Mouse (Mus musculus) limb, embryonic 14.5 days (tissue): ENCODE measurements around the gene Cdh5. TPM values are rescaled to one million over a fixed set of nuclear protein-coding genes. Genes with fewer than 3 reads are reported as not detected.

ENCODE experiments used
- ATAC-seq: fragments of 200-750 bp; cut with Nextera tagmentation; 2 replicates; pipeline ENCODE4 v1.8.0; 2017; ENCODE audit warnings: low read depth, moderate number of reproducible peaks, moderate TSS enrichment; ENCODE audit not compliant: low FRiP score
- DNase-seq: peaks from one replicate; pipeline ENCODE4 v3.0.0-alpha.2; 2015; ENCODE audit warnings: low spot score
- H3K27ac ChIP-seq: fragments of 300-500 bp; sonication (generic); replicated peaks from 2 replicates; pipeline ENCODE4 v1.5.1; 2014; ENCODE audit warnings: low read depth, mild to moderate bottlenecking, low read length, moderate library complexity, mixed read lengths
- H3K27me3 ChIP-seq: fragments of 300-500 bp; sonication (generic); 2 replicates; pipeline ENCODE4 v1.6.1; 2014; ENCODE audit warnings: low read length, mixed read lengths; ENCODE audit not compliant: control insufficient read depth, insufficient read depth
- H3K36me3 ChIP-seq: fragments of 300-500 bp; sonication (generic); 2 replicates; pipeline ENCODE4 v1.6.1; 2014; ENCODE audit warnings: mild to moderate bottlenecking, low read length, moderate library complexity, mixed read lengths; ENCODE audit not compliant: control insufficient read depth, insufficient read depth
- H3K4me1 ChIP-seq: fragments of 300-500 bp; sonication (generic); 2 replicates; pipeline ENCODE4 v1.6.1; 2014; ENCODE audit warnings: antibody characterized with exemption, low read length, mixed read lengths; ENCODE audit not compliant: control insufficient read depth, insufficient read depth
- H3K4me2 ChIP-seq: fragments of 300-500 bp; sonication (generic); replicated peaks from 2 replicates; pipeline ENCODE4 v1.6.1; 2014; ENCODE audit warnings: low read depth, mild to moderate bottlenecking, low read length, moderate library complexity; ENCODE audit not compliant: severe bottlenecking
- H3K4me3 ChIP-seq: fragments of 300-500 bp; sonication (generic); replicated peaks from 2 replicates; pipeline ENCODE4 v1.5.1; 2014; ENCODE audit warnings: low read length
- H3K9ac ChIP-seq: fragments of 300-500 bp; sonication (generic); 2 replicates; pipeline ENCODE4 v1.6.1; 2014; ENCODE audit warnings: mild to moderate bottlenecking, low read depth, low read length, moderate library complexity; ENCODE audit not compliant: severe bottlenecking
- H3K9me3 ChIP-seq: fragments of 300-500 bp; sonication (generic); 2 replicates; pipeline ENCODE4 v1.6.1; 2016; ENCODE audit warnings: low read length; ENCODE audit not compliant: control insufficient read depth
- POLR2A ChIP-seq: fragments of 200-500 bp; IDR thresholded peaks from 2 replicates; pipeline ENCODE4 v1.8.0; 2012; ENCODE audit warnings: inconsistent platforms, mild to moderate bottlenecking, moderate library complexity, borderline replicate concordance; ENCODE audit not compliant: insufficient read depth, insufficient read length; ENCODE audit errors: extremely low read depth
- WGBS: fragments of 180-500 bp; shearing (Covaris S2); extraction: QIAGEN DNeasy Blood & Tissue Kit; methylation state at CpG from one replicate; pipeline ENCODE4 v1.1.7; 2014; 5-methylcytosine and 5-hydroxymethylcytosine counted together
- polyA plus RNA-seq, 2 experiments: library from polyadenylated mRNA; depleted of rRNA in 1 of 2; stranded (reverse) in 1 of 2; unstranded in 1 of 2; fragments of >200 nt; fragmentation: Nextera tagmentation in 1 of 2; extraction: Ambion mirVana in 1 of 2; gene quantifications; 2 replicates each; pipeline versions ENCODE4 v1.2.1 to v1.2.3; 2012 to 2014

The Cdh5 gene
- polyA plus RNA-seq (2012; rRNA removed) (58.0 and 62.1 TPM in 2 replicates), polyA plus RNA-seq (2014; fragmentation: Nextera tagmentation; extraction: Ambion mirVana) (34.1 and 34.6 TPM in 2 replicates)

DNA sequence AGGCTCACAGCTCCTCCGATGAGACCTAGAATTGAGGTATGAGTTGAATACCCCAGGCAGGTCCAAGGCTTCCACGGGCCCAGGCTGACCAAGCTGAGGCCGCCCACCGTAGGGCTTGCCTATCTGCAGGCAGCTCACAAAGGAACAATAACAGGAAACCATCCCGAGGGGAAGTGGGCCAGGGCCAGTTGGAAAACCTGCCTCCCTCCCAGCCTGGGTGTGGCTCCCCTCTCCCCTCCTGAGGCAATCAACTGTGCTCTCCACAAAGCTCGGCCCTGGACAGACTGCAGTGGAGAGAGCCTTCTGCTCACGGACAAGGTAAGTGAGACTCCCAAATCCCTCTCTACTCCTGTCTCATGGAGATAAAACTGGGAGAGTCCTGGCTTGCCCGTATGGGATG lies at the start of gene Cdh5:
TSS of gene Cdh5 (plus strand) at position 211 of the 400 bp plus-strand sequence.
- H3K4me2 ChIP-seq = no peak within 1 kb of the TSS
- ATAC-seq (no peak), DNase-seq (no peak)
- H3K4me3 ChIP-seq = peak within 1 kb of the TSS; percentile 11; the same call in 1 of the 2 replicates
- peak within 1 kb of the TSS; percentile 36; the same call in 1 of the 2 replicates for H3K9ac ChIP-seq
- H3K36me3 ChIP-seq = no peaks in the 10 kb centered on the region
- no peaks in the 10 kb centered on the region for H3K4me1 ChIP-seq
- 67% methylated on average over 8 of the region's 8 CpGs for WGBS
- H3K27me3 ChIP-seq = no peaks in the 10 kb centered on the region
- no peaks in the 10 kb centered on the region for H3K9me3 ChIP-seq
- no peak for TF ChIP-seq POLR2A
- no peak within 1 kb of the TSS for H3K27ac ChIP-seq

DNA sequence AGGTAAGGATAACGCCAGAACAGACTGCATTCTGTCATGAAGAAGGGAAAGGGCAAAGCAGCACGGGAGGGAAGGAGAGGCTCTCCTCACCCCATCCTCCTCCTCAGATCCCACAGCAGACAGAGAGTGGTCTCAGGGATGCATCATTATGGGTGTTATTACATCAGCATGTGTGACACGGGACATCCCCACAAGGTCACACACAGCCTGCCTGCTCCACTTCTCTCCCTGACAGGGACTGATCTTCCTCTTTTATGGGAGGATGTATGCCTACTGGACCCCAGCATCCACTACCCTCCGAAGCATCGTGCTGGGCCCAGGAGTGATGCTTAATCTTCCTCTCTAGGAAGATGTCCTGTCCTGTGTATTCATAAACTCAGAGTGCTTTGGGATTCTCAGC lies 41.5 kb upstream of the Cdh5 start:
- Histone ChIP-seq H3K4me3 (no peak overlapping the region), H3K27ac (no peak overlapping the region), H3K27me3 (no peaks in the 10 kb centered on the region), H3K9me3 (no peaks in the 10 kb centered on the region), H3K4me2 (no peak overlapping the region), H3K4me1 (peaks cover 13% of the 10 kb centered on the region; the same call in 1 of the 2 replicates), H3K9ac (no peak overlapping the region), H3K36me3 (no peaks in the 10 kb centered on the region)
- no peak for DNase-seq
- TF ChIP-seq POLR2A = no peak
- no peak for ATAC-seq
- 73% methylated on average over 5 of the region's 5 CpGs for WGBS

DNA sequence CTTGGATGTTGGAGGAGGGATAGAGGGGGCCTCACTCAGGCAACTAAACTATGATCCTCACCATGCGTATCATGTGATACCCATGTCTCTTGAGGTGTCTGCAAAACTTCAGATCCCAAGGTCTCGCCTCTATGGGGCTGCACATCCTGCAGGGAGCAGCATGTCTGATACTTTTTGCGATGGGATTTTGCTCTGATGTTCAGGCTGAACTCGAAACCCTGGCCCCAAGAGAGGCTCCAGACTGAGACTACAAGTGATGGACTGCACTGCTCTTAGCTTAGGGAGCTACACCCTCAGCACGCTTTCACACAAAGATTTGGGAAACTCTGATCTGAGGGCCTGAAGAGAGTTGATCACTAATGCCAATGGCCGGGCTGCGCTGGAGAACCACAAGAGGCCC lies 41.0 kb upstream of the Cdh5 start:
- WGBS = 75% methylated on average over 7 of the region's 7 CpGs
- Histone ChIP-seq H3K4me3 (no peak overlapping the region), H3K9ac (no peak overlapping the region), H3K9me3 (no peaks in the 10 kb centered on the region), H3K36me3 (no peaks in the 10 kb centered on the region), H3K4me1 (peaks cover 13% of the 10 kb centered on the region; the same call in 1 of the 2 replicates), H3K4me2 (no peak overlapping the region), H3K27ac (no peak overlapping the region), H3K27me3 (no peaks in the 10 kb centered on the region)
- DNase-seq (no peak), ATAC-seq (no peak)
- TF ChIP-seq POLR2A = no peak

DNA sequence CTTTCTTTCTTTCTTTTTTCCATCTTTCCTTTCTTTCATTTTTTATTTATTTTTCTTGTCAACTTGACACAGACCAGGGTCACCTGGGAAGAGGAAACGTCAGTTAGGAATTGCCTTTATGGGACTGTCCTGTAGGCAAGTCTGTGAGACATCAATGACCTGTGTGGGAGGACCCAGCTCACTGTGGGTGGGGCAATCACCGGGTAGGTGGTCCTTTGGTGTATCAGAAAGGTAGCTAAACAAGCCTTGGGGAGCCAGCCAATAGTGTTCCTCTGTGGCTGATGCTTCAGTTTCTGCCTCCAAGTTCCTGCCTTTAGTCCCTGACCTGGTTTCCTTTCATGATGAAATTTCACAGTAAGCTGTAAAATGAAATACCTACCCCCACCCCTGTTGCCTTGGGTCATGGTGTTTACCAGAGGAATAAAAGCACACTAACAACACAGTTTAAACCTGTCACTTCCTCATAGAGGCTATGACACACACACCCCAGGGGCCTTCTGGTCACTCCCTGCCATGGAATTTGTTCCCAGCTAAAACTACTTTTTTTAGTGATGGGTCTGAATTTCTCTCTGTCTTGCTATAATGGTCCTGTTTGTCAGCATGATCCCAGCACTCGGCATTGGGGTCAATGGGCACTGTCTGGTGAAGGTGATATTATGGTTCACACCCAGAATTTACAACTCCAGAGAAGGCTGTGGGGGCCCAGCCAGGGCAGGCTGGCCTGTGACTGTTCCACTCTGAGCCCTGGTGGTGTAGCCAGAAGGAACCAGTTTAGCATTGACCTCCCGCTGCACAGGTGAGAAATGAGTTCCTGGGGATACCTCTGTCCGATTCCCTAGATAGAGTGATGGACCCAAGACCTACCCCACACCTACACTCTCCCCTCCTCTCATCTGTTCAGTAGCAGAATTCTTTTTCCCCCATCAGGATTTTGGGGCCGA lies 40.1 kb upstream of the Cdh5 start:
- ATAC-seq = 0 out of 2 replicates have a peak, but pooled peaks have one; percentile 9
- H3K27me3 ChIP-seq = no peaks in the 10 kb centered on the region

DNA sequence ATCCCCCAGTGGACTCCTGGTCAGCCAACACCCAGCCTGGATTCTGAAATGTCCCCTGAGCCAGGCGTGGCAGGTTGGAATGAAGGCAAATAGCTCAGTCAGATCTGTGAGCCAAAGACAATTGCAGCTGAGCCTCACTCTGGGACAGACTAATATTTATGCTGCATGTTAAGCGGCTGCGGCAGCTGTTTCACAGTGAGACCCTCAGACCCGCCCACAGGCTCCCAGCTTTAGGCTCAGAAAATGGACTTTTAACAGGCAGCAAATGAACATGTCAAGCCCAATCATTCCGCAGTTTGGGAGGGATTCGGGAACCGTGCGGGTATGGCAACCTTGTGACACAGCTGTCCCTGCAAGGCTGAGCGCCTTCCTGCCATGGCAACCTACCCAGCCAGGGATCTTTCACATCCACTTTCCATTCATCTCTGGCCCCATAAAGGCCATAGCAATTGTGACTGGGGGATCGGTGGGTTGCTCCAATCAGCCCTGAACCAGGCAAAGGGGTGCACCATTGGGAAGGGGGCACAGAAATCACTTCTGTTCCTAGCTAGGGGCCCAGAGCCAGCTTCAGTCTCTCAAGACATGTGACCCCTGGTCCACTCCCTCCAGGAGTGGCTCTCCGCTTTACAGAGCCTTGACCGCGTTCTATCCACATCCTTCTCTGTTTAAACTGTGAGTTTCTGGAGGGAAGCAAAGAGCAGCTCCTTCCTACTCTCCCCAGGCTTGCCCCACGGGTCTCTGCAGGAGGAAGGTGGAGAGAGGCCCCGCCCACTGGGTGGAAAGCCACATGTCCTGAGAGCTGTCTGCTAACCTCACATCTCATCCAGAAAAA lies 39.2 kb upstream of the Cdh5 start:
- TF ChIP-seq POLR2A = no peak
- no peak overlapping the region for H3K4me2 ChIP-seq
- WGBS = 58% methylated on average over 15 of the region's 15 CpGs
- no peak overlapping the region for H3K9ac ChIP-seq
- no peaks in the 10 kb centered on the region for H3K9me3 ChIP-seq
- peaks cover 13% of the 10 kb centered on the region; the same call in 1 of the 2 replicates for H3K4me1 ChIP-seq
- peak; percentile 62; the same call in 1 of the 2 replicates for ATAC-seq
- no peak overlapping the region for H3K27ac ChIP-seq
- H3K27me3 ChIP-seq = no peaks in the 10 kb centered on the region
- no peak overlapping the region for H3K4me3 ChIP-seq
- DNase-seq = peak; percentile 71
- H3K36me3 ChIP-seq = no peaks in the 10 kb centered on the region

More for the DNA sequence above, 40.1 kb upstream of the Cdh5 start:
- H3K4me3 ChIP-seq = no peak overlapping the region
- no peak overlapping the region for H3K9ac ChIP-seq
- no peak overlapping the region for H3K27ac ChIP-seq
- H3K4me1 ChIP-seq = peaks cover 13% of the 10 kb centered on the region; the same call in 1 of the 2 replicates
- no peaks in the 10 kb centered on the region for H3K9me3 ChIP-seq
- 54% methylated on average over 6 of the region's 6 CpGs for WGBS
- H3K4me2 ChIP-seq = no peak overlapping the region
- no peak for DNase-seq
- H3K36me3 ChIP-seq = no peaks in the 10 kb centered on the region
- no peak for TF ChIP-seq POLR2A
